Mouse (Mus musculus) stomach, postnatal 0 days (tissue): ENCODE results near the gene Oxa1l. TPM values are rescaled to one million over a fixed set of nuclear protein-coding genes. Genes with fewer than 3 reads are reported as not detected.

Experiments used
- ATAC-seq: fragments of 200-750 bp; cut with Nextera tagmentation; 2 replicates; pipeline ENCODE4 v1.8.0; 2017; ENCODE audit not compliant: low FRiP score, low TSS enrichment
- DNase-seq: peaks from one replicate; pipeline ENCODE4 v3.0.0-alpha.2; 2016; ENCODE audit warnings: low spot score
- H3K27ac ChIP-seq: fragments of 300-500 bp; sonication (generic); replicated peaks from 2 replicates; pipeline ENCODE4 v1.5.1; 2014; ENCODE audit warnings: mild to moderate bottlenecking, control low read depth
- H3K27me3 ChIP-seq: fragments of 300-500 bp; sonication (generic); 2 replicates; pipeline ENCODE4 v1.6.1; 2014; ENCODE audit warnings: low read length; ENCODE audit not compliant: control insufficient read depth, insufficient read depth
- H3K36me3 ChIP-seq: fragments of 300-500 bp; sonication (generic); 2 replicates; pipeline ENCODE4 v1.6.1; 2014; ENCODE audit warnings: low read length, mixed read lengths; ENCODE audit not compliant: control insufficient read depth, insufficient read depth
- H3K4me1 ChIP-seq: fragments of 300-500 bp; sonication (generic); replicated peaks from 2 replicates; pipeline ENCODE4 v1.6.1; 2014; ENCODE audit warnings: antibody characterized with exemption; ENCODE audit not compliant: control insufficient read depth, insufficient read depth
- H3K4me2 ChIP-seq: fragments of 300-500 bp; sonication (generic); replicated peaks from 2 replicates; pipeline ENCODE4 v1.6.1; 2014; ENCODE audit warnings: low read depth, mild to moderate bottlenecking, control low read depth, moderate library complexity
- H3K4me3 ChIP-seq: fragments of 300-500 bp; sonication (generic); 2 replicates; pipeline ENCODE4 v1.5.1; 2014; ENCODE audit warnings: low read depth, low read length, control low read depth
- H3K9ac ChIP-seq: fragments of 300-500 bp; sonication (generic); 2 replicates; pipeline ENCODE4 v1.6.1; 2014; ENCODE audit warnings: mild to moderate bottlenecking, low read length, control low read depth, mixed read lengths
- H3K9me3 ChIP-seq: fragments of 300-500 bp; sonication (generic); 2 replicates; pipeline ENCODE4 v1.6.1; 2016; ENCODE audit warnings: low read length; ENCODE audit not compliant: control insufficient read depth
- CTCF ChIP-seq: IDR thresholded peaks from 2 replicates; pipeline ENCODE4 v1.5.1; 2016; ENCODE audit warnings: antibody characterized with exemption, low read depth, mild to moderate bottlenecking, moderate library complexity
- EP300 ChIP-seq: optimal IDR thresholded peaks from 2 replicates; pipeline ENCODE3; 2016; ENCODE audit warnings: antibody characterized with exemption
- WGBS: fragments of 180-500 bp; shearing (Covaris S2); extraction: QIAGEN DNeasy Blood & Tissue Kit; methylation state at CpG from one replicate; pipeline ENCODE4 v1.1.7; 2014; 5-methylcytosine and 5-hydroxymethylcytosine counted together
- polyA plus RNA-seq: library from polyadenylated mRNA; unstranded; fragments of >200 nt; fragmentation: Nextera tagmentation; extraction: Ambion mirVana; gene quantifications from 2 replicates; pipeline ENCODE4 v1.2.1, GENCODE M21; 2015

The Oxa1l gene
- polyA plus RNA-seq, 1 experiment from 2014 or later, result 30.5 TPM

DNA sequence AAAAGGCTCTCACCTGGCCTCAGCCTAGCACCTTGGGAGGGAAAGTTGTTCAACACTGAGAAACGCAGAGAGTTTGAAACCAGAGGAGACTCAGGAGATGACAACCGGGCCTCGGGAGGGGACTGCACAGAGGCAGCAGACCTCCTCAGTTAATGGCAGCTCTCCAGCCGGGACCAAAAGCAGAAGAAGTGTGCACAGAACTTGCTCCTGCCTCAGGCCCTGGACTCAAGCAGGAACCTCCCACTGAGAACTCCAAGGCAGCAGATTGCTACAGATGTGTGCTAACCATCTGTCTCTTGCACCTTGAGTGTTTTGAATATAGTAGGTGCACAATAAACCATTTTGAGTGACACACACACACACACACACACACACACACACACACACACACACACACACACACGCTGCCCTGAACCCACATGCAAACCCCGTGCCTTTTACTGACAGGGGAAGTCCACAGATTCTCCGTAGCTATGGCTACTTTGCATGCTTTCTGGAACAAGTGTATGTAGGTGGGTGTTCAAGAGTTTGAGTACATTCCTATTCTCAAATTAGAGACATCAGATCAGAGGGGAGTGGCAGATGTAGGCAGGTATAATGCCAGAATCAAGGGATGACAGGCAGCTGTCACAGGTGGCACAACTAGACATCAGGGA is 37.4 kb downstream of the Oxa1l start:
- DNase-seq, result no peak
- no peak overlapping the region for H3K9ac ChIP-seq
- WGBS, result 81% methylated on average over 7 of the region's 7 CpGs
- H3K27me3 ChIP-seq, result no peaks in the 10 kb centered on the region
- H3K4me1 ChIP-seq, result no peaks in the 10 kb centered on the region
- TF ChIP-seq CTCF, result no peak
- TF ChIP-seq EP300, result no peak
- no peak overlapping the region for H3K27ac ChIP-seq
- no peak for ATAC-seq
- no peaks in the 10 kb centered on the region for H3K9me3 ChIP-seq
- H3K4me3 ChIP-seq, result no peak overlapping the region
- H3K36me3 ChIP-seq, result no peaks in the 10 kb centered on the region
- no peak overlapping the region for H3K4me2 ChIP-seq

DNA sequence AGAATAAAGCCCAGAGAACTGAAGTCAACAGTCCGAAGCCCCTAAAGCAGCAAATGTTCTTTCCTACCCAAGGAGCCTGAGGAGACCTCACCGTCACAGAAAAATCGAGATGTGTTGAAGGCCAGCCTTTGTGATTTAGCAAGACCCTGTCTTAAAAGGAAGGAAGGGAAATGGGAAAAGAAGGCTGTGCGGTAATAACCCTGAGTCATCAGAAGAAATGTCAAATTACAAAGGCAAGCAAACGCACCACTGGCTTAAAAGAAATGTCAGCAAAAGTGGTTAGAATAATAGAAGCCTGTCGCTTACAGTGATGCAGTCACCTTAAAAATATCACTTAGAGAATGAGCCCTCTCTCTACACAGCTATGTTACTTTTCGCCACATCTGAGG is 37.9 kb downstream of the Oxa1l start:
- no peak overlapping the region for H3K9ac ChIP-seq
- H3K9me3 ChIP-seq, result no peaks in the 10 kb centered on the region
- no peak overlapping the region for H3K4me3 ChIP-seq
- no peak for ATAC-seq
- H3K4me1 ChIP-seq, result no peaks in the 10 kb centered on the region
- WGBS, result 65% methylated on average over 7 of the region's 7 CpGs
- no peaks in the 10 kb centered on the region for H3K27me3 ChIP-seq
- H3K36me3 ChIP-seq, result no peaks in the 10 kb centered on the region
- no peak for DNase-seq
- no peak overlapping the region for H3K4me2 ChIP-seq
- no peak overlapping the region for H3K27ac ChIP-seq
- no peak for TF ChIP-seq CTCF
- TF ChIP-seq EP300, result no peak

DNA sequence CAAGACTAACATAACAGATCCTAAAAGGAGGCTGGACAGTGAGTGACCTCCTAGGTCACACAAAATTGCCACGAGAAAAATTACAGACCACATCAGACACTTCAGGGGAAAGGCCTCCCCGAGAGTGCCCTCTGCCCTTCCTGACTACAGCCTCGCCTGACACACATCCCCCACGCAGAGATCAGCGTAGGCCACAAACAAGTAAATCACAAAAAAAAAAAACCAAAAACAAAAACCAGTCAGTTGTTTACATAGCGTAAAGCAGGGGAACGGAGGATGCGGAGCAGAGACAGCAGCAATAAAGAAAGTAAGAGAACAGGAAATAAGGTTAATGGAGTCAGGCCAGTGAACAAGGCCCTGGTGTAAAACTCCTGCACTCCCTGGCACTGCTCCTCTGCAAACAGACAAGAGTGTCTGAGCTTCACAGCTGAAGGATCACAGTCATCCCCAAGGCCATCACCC is 38.3 kb downstream of the Oxa1l start:
- TF ChIP-seq CTCF (no peak), EP300 (no peak)
- H3K4me1 ChIP-seq, result no peaks in the 10 kb centered on the region
- H3K27me3 ChIP-seq, result no peaks in the 10 kb centered on the region
- ATAC-seq (no peak), DNase-seq (no peak)
- H3K9ac ChIP-seq, result no peak overlapping the region
- H3K4me2 ChIP-seq, result no peak overlapping the region
- no peaks in the 10 kb centered on the region for H3K9me3 ChIP-seq
- WGBS, result 45% methylated on average over 8 of the region's 8 CpGs
- H3K36me3 ChIP-seq, result no peaks in the 10 kb centered on the region
- H3K27ac ChIP-seq, result no peak overlapping the region
- H3K4me3 ChIP-seq, result no peak overlapping the region

DNA sequence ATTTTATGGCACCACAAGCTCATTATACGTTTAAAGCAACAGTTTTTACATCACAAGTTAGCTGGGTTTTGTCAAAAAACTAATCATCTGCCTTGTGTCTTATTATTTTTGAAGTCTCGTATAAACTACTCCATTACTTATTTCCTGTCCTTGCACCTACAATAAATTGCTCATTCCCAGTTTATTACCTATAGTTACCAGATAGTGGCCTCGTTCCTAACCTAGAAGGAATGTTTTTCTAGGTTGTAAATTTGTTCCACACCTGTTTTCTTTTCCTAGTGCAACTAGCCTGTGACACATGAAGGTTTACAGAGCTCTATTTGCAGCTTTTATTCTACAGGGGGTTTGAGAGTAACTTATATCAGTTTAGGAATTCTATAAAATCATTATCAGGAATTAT is 41.1 kb downstream of the Oxa1l start:
- Histone ChIP-seq H3K9ac (no peak overlapping the region), H3K27me3 (no peaks in the 10 kb centered on the region), H3K4me1 (no peaks in the 10 kb centered on the region), H3K4me2 (no peak overlapping the region), H3K27ac (no peak overlapping the region), H3K4me3 (no peak overlapping the region), H3K36me3 (no peaks in the 10 kb centered on the region), H3K9me3 (no peaks in the 10 kb centered on the region)
- no peak for DNase-seq
- 28% methylated on average over 3 of the region's 3 CpGs for WGBS
- TF ChIP-seq CTCF (no peak), EP300 (no peak)
- no peak for ATAC-seq

DNA sequence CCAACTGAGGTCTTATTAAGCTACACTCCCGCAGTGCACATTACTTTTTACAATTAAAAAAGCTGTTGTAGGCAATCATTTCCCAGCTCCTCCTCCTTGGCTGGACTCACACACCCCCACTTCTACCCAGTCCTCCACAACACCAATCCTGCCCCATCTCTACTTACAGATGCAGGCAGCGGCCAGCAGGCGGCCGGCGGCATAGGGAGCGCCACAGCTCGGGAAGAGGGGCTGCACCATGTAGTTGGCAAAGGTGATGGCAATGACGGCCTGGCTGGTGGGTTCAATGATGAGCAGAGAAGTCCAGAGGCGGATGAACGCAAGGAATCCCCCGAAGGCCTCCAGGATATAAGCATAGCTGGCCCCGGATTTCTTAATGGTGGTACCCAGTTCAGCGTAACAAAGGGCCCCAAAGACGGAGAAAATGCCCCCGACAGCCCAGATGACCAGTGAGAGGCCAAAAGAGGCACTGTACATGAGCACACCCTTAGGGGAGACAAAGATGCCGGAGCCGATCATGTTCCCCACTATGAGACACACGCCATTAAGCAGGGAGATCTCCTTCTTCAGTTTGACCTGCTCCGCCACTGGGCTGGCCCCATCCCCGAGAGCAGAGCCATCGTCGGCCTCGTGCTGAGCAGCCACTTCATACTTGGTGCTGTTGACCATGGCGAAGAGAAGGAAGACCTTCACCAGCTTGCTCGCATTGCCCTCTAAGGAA is 47.9 kb downstream of the Oxa1l start:
- 0 out of 2 replicates have a peak overlapping the region, but pooled peaks have one; percentile 24 for H3K27ac ChIP-seq
- peak; percentile 39 for DNase-seq

More for the DNA sequence above, 47.9 kb downstream of the Oxa1l start:
- H3K27me3 ChIP-seq, result no peaks in the 10 kb centered on the region
- peaks cover 7% of the 10 kb centered on the region; the same call in 1 of the 2 replicates for H3K4me1 ChIP-seq
- no peaks in the 10 kb centered on the region for H3K9me3 ChIP-seq
- H3K4me3 ChIP-seq, result 0 out of 2 replicates have a peak overlapping the region, but pooled peaks have one; percentile 4
- H3K9ac ChIP-seq, result no peak overlapping the region; the same call in 1 of the 2 replicates
- peak overlapping the region; percentile 44; the same call in 1 of the 2 replicates for H3K4me2 ChIP-seq
- ATAC-seq, result no peak
- no peaks in the 10 kb centered on the region for H3K36me3 ChIP-seq
- 83% methylated on average over 25 of the region's 25 CpGs for WGBS
- peak; percentile 44 for TF ChIP-seq CTCF
- no peak for TF ChIP-seq EP300
